Mouse (Mus musculus) lung, postnatal 10 days (tissue): ENCODE measurements around the gene Bcap29.
A peak's percentile ranks its signal among the peaks of the same experiment; 100 is the strongest.

Source experiments
- DNase-seq: peaks from one replicate; pipeline ENCODE4 v3.0.0; 2021

Gene Bcap29

GRCm38 (mm10) chr12:31578691-31579476 lies 55.6 kb downstream of the Bcap29 start:
- no peak for DNase-seq

GRCm38 (mm10) chr12:31574506-31574905 lies 60.0 kb downstream of the Bcap29 start:
- DNase-seq = no peak

GRCm38 (mm10) chr12:31569784-31570183 lies 64.7 kb downstream of the Bcap29 start:
- peak; percentile 6 for DNase-seq

- no peak for DNase-seq
These were observed 65.8 kb downstream of the Bcap29 start for GRCm38 (mm10) chr12:31568661-31569060.

GRCm38 (mm10) chr12:31567535-31567934 lies 66.9 kb downstream of the Bcap29 start:
- peak; percentile 29 for DNase-seq

- DNase-seq = no peak
These were observed 73.7 kb downstream of the Bcap29 start for GRCm38 (mm10) chr12:31560712-31561111.

- DNase-seq = no peak
These were observed 74.5 kb downstream of the Bcap29 start for GRCm38 (mm10) chr12:31560002-31560401.

- DNase-seq = no peak
These were observed 80.1 kb downstream of the Bcap29 start for GRCm38 (mm10) chr12:31554371-31554770.

- no peak for DNase-seq
These were observed 83.2 kb downstream of the Bcap29 start for GRCm38 (mm10) chr12:31551252-31551651.

- DNase-seq = no peak
These were observed 88.4 kb downstream of the Bcap29 start for GRCm38 (mm10) chr12:31546061-31546460.

- DNase-seq = no peak
These were observed 89.2 kb downstream of the Bcap29 start for GRCm38 (mm10) chr12:31545219-31545618.

- DNase-seq = no peak
These were observed 92.9 kb downstream of the Bcap29 start for GRCm38 (mm10) chr12:31541541-31541940.
